Mouse (Mus musculus): ENCODE measurements at regions not wholly inside any gene's neighbourhood (a gene's known extent, or its start where the extent isn't known, plus 50 kb on each side); places are given as distances from the start of the nearest gene placed in this dataset.

DNA sequence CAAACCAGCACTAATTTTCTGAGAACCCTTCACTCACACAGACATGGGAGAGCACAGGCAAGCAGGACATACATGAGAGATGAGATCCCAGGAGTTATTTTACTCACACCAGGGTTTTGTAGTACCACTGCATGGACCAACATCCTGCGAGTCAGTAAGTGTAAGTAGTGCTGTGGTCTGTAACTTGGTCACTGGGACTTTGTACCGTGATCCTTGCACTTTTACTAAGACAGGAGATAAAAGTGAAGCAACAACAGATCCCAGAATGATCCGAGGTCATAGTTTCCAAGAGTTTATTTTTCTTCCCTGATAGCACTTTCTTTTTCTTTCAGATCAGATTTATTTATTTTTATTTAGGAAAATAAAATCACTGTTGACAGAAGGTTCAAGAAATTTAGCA, 54.1 kb upstream of the Mtap start:
- Histone ChIP-seq H3K27ac (ENCODE audit: insufficient read depth, low read length) (no peak overlapping the region), H3K4me1 (ENCODE audit: control insufficient read depth, insufficient read depth, insufficient read length) (no peaks in the 10 kb centered on the region), H3K36me3 (ENCODE audit: control insufficient read depth, insufficient read depth, low read length) (no peaks in the 10 kb centered on the region), H3K27me3 (ENCODE audit: control insufficient read depth, insufficient read depth, low read length) (no peaks in the 10 kb centered on the region), H3K4me3 (ENCODE audit: extremely low read depth, insufficient read depth, insufficient read length) (no peak overlapping the region)
- 82% methylated on average over 3 of the region's 3 CpGs for WGBS
- no peak for DNase-seq (ENCODE audit: low read depth in 1 of 2, low spot score in 2 of 2)
- TF ChIP-seq CTCF (IDR thresholded peaks at IDR 0.05; ENCODE audit: extremely low read depth, insufficient read depth, insufficient read length, insufficient replicate concordance) (no peak), POLR2A (IDR thresholded peaks at IDR 0.05; ENCODE audit: low read depth, low read length) (no peak)

DNA sequence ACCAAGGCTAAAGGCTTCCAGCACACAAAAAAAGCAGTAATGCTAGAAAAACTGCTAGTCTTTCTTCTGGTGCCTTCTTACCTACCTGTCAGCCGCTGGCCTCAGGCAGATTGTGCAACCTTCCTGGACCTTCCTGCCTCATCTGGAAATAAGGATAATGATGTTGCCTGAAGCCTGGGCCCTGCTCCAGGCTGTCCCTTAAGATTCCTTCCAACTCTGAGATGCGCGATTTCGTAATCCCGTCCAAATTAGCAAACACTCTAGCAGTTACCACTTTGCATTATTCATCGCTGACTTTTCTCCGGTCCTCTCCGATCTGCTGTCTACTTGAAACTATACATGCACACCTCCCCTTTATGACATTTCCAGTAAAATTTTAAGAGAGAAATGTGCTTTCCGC, 58.4 kb upstream of the Mtap start:
- Histone ChIP-seq H3K4me1 (ENCODE audit: control insufficient read depth, insufficient read depth, insufficient read length) (no peaks in the 10 kb centered on the region), H3K27me3 (ENCODE audit: control insufficient read depth, insufficient read depth, low read length) (no peaks in the 10 kb centered on the region), H3K36me3 (ENCODE audit: control insufficient read depth, insufficient read depth, low read length) (no peaks in the 10 kb centered on the region), H3K4me3 (ENCODE audit: extremely low read depth, insufficient read depth, insufficient read length) (no peak overlapping the region), H3K27ac (ENCODE audit: insufficient read depth, low read length) (no peak overlapping the region)
- 94% methylated on average over 9 of the region's 9 CpGs for WGBS
- TF ChIP-seq CTCF (IDR thresholded peaks at IDR 0.05; ENCODE audit: extremely low read depth, insufficient read depth, insufficient read length, insufficient replicate concordance) (no peak), POLR2A (IDR thresholded peaks at IDR 0.05; ENCODE audit: low read depth, low read length) (no peak)
- DNase-seq (ENCODE audit: low read depth in 1 of 2, low spot score in 2 of 2), result no peak

DNA sequence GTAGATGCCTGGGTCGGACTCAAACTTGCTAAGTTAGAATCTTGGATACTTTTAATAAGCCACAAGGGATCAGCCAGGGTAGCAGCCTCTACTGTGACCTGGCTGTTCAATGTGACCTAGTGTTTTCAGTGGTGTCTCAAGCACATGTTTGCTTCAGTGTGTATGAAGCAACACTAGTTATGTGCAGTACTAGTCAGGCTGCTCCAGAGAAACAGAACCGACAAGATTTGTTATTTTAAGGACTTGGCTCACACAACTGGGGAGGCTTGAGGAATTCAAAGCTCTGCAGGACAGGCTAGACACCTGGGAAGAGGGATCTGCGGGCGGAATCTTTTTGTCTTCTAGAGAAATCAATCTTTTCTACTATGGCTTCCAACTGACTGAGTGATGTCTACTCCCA, 62.2 kb upstream of the Mtap start:
- Histone ChIP-seq H3K27me3 (ENCODE audit: control insufficient read depth, insufficient read depth, low read length) (no peaks in the 10 kb centered on the region), H3K36me3 (ENCODE audit: control insufficient read depth, insufficient read depth, low read length) (no peaks in the 10 kb centered on the region), H3K4me3 (ENCODE audit: extremely low read depth, insufficient read depth, insufficient read length) (no peak overlapping the region), H3K27ac (ENCODE audit: insufficient read depth, low read length) (no peak overlapping the region), H3K4me1 (ENCODE audit: control insufficient read depth, insufficient read depth, insufficient read length) (no peaks in the 10 kb centered on the region)
- TF ChIP-seq POLR2A (IDR thresholded peaks at IDR 0.05; ENCODE audit: low read depth, low read length) (no peak), CTCF (IDR thresholded peaks at IDR 0.05; ENCODE audit: extremely low read depth, insufficient read depth, insufficient read length, insufficient replicate concordance) (no peak)
- no peak for DNase-seq (ENCODE audit: low read depth in 1 of 2, low spot score in 2 of 2)
- 89% methylated on average over 4 of the region's 4 CpGs for WGBS

DNA sequence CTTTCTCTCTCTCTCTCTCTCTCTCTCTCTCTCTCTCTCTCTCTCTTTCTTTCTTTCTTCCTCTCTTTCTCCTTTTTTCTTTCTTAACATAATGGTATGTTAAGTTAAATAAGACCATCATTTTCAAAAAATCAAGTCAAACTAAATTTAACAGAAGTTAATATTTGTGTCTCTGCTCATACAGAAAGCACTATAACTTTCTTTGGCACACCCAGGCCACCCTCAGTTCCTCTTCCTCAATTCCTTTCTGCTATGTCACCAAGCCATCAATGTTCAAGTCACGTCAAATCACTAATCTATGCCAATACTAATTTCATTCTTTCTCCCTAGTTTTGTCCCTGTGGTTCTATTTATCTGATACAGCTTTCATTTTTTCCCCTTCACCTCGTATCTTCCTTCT, 66.5 kb upstream of the Mtap start:
- Histone ChIP-seq H3K27me3 (ENCODE audit: control insufficient read depth, insufficient read depth, low read length) (no peaks in the 10 kb centered on the region), H3K4me1 (ENCODE audit: control insufficient read depth, insufficient read depth, insufficient read length) (no peaks in the 10 kb centered on the region), H3K27ac (ENCODE audit: insufficient read depth, low read length) (no peak overlapping the region), H3K4me3 (ENCODE audit: extremely low read depth, insufficient read depth, insufficient read length) (no peak overlapping the region), H3K36me3 (ENCODE audit: control insufficient read depth, insufficient read depth, low read length) (no peaks in the 10 kb centered on the region)
- no peak for TF ChIP-seq POLR2A (IDR thresholded peaks at IDR 0.05; ENCODE audit: low read depth, low read length)
- no peak for TF ChIP-seq CTCF (IDR thresholded peaks at IDR 0.05; ENCODE audit: extremely low read depth, insufficient read depth, insufficient read length, insufficient replicate concordance)
- 55% methylated on average over 2 of the region's 2 CpGs for WGBS
- no peak for DNase-seq (ENCODE audit: low read depth in 1 of 2, low spot score in 2 of 2)

DNA sequence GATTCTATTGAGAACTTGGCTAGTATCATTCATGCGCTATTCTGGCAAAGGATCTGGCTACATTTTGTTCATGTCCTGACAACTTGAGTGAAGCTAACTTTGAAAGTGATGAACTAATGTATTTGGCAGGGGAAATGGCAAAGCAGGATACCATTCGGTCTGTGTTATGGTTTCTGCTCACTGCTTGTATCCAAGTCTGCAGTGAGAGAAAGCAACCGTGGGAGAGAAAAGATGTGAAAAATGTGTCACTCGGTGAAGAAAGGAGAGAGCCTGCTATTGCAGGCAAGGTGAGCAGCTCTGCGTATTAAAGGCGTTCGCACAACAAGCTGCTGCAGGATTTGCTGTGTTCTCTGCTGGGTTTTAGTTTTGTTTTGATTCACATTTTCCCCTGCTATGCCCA, 72.5 kb upstream of the Mtap start:
- Histone ChIP-seq H3K27ac (ENCODE audit: insufficient read depth, low read length) (no peak overlapping the region), H3K4me1 (ENCODE audit: control insufficient read depth, insufficient read depth, insufficient read length) (no peaks in the 10 kb centered on the region), H3K4me3 (ENCODE audit: extremely low read depth, insufficient read depth, insufficient read length) (no peak overlapping the region), H3K27me3 (ENCODE audit: control insufficient read depth, insufficient read depth, low read length) (no peaks in the 10 kb centered on the region), H3K36me3 (ENCODE audit: control insufficient read depth, insufficient read depth, low read length) (no peaks in the 10 kb centered on the region)
- no peak for DNase-seq (ENCODE audit: low read depth in 1 of 2, low spot score in 2 of 2)
- WGBS, result 92% methylated on average over 7 of the region's 7 CpGs
- TF ChIP-seq CTCF (IDR thresholded peaks at IDR 0.05; ENCODE audit: extremely low read depth, insufficient read depth, insufficient read length, insufficient replicate concordance) (no peak), POLR2A (IDR thresholded peaks at IDR 0.05; ENCODE audit: low read depth, low read length) (no peak)

DNA sequence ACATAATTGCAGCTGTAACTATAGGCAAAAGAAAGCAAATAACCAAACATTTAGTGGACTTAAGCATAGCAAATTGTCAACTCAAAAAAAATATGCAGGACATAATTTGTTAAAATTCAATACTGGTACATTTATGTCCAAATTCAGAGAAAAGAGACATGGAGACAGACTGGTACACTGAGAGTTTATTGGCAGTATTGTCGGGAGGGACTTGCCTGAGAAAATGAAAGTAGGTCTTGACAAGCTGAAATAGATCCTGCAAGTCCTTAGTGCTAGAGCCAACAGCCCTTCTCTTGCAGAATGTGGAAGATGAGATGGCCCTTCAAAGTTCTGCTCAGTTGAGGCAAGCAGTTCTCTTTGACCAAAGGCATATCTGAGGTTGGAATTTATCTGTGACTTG, 74.5 kb upstream of the Mtap start:
- DNase-seq (ENCODE audit: low read depth in 1 of 2, low spot score in 2 of 2), result no peak
- Histone ChIP-seq H3K27ac (ENCODE audit: insufficient read depth, low read length) (no peak overlapping the region), H3K4me1 (ENCODE audit: control insufficient read depth, insufficient read depth, insufficient read length) (no peaks in the 10 kb centered on the region), H3K36me3 (ENCODE audit: control insufficient read depth, insufficient read depth, low read length) (no peaks in the 10 kb centered on the region), H3K4me3 (ENCODE audit: extremely low read depth, insufficient read depth, insufficient read length) (no peak overlapping the region), H3K27me3 (ENCODE audit: control insufficient read depth, insufficient read depth, low read length) (no peaks in the 10 kb centered on the region)
- WGBS, result 42% methylated on average over 1 of the region's 1 CpGs
- no peak for TF ChIP-seq POLR2A (IDR thresholded peaks at IDR 0.05; ENCODE audit: low read depth, low read length)
- no peak for TF ChIP-seq CTCF (IDR thresholded peaks at IDR 0.05; ENCODE audit: extremely low read depth, insufficient read depth, insufficient read length, insufficient replicate concordance)

DNA sequence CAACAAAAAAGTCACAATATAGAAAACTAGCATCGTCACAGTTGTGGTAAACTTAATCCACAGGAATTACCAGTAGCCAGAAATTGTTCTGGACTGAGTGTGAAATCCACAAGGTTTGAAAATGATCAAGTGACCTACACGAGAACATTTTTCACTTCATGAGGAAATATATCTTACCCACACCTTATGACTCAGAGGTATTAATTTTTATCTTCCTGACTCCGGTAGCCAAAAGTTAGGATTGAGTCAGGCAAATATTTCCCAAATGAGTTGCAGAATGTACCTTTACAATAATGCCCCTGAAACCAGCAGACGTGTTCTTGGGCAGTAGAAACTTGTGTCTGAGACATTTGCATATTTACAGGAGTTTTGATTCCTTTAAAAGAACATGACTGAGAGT, 75.3 kb upstream of the Mtap start:
- 88% methylated on average over 4 of the region's 4 CpGs for WGBS
- H3K27ac ChIP-seq (ENCODE audit: insufficient read depth, low read length), result no peak overlapping the region
- DNase-seq (ENCODE audit: low read depth in 1 of 2, low spot score in 2 of 2), result no peak
- no peaks in the 10 kb centered on the region for H3K27me3 ChIP-seq (ENCODE audit: control insufficient read depth, insufficient read depth, low read length)
- H3K4me1 ChIP-seq (ENCODE audit: control insufficient read depth, insufficient read depth, insufficient read length), result no peaks in the 10 kb centered on the region
- H3K36me3 ChIP-seq (ENCODE audit: control insufficient read depth, insufficient read depth, low read length), result no peaks in the 10 kb centered on the region
- no peak overlapping the region for H3K4me3 ChIP-seq (ENCODE audit: extremely low read depth, insufficient read depth, insufficient read length)
- no peak for TF ChIP-seq POLR2A (IDR thresholded peaks at IDR 0.05; ENCODE audit: low read depth, low read length)
- no peak for TF ChIP-seq CTCF (IDR thresholded peaks at IDR 0.05; ENCODE audit: extremely low read depth, insufficient read depth, insufficient read length, insufficient replicate concordance)
